Mouse (Mus musculus) cerebellum, adult 2 months (tissue): Measurements from ENCODE around the gene Paip2b.

Source experiments
- CTCF ChIP-seq: fragments of 200-500 bp; IDR thresholded peaks from 2 replicates; pipeline ENCODE4 v1.5.1; 2011; ENCODE audit warnings: low read depth, mild to moderate bottlenecking, control low read depth, low read length, moderate library complexity, borderline replicate concordance; ENCODE audit not compliant: insufficient read depth
- POLR2A ChIP-seq: fragments of 200-500 bp; IDR thresholded peaks from 2 replicates; pipeline ENCODE4 v1.6.1; 2011; ENCODE audit warnings: low read length, control low read depth, borderline replicate concordance; ENCODE audit not compliant: insufficient read depth

GRCm38 (mm10) chr6:83831606-83832123 is at the start of gene Paip2b:
- TF ChIP-seq CTCF (no peak), POLR2A (peak; percentile 97)
